Mouse (Mus musculus) adrenal gland, postnatal 36 days (tissue): ENCODE results near the gene Angpt4. TPM values are rescaled to one million over a fixed set of nuclear protein-coding genes. Genes with fewer than 3 reads are reported as not detected.

Experiments
- DNase-seq, 2 experiments: peaks; one replicate each; pipeline ENCODE4 v3.0.0; 2021; ENCODE audit warnings: mixed read lengths in 1 of 2
- long read RNA-seq, 2 experiments: library from polyadenylated mRNA; stranded (forward); transcript quantifications; one replicate each; pipeline ENCODE4 v2.0.0; 2021; ENCODE audit warnings: borderline sequencing depth in 2 of 2
- total RNA-seq, 2 experiments: library from RNA; stranded (reverse); gene quantifications; 2 replicates each; pipeline ENCODE4 v1.2.3; 2021

Angpt4 gene
- 1 to 10 TPM in 1 of 2 experiments, under 1 TPM in 1; 0.33 to 1.2 TPM for total RNA-seq
- long read RNA-seq, experiment 1 = 0 reads
- long read RNA-seq, experiment 2, partial matches to known transcripts = 0 of 1 reads
- long read RNA-seq, experiment 2, other reads (novel, unspliced or antisense) = 0 of 1 reads

- no peak for DNase-seq
These were observed at the start of gene Angpt4 for GRCm38 (mm10) chr2:151910919-151911500. TSS of gene Angpt4 (plus strand) at chr2:151911210.

- DNase-seq = no peak
These were observed 48.7 kb upstream of the Angpt4 start for GRCm38 (mm10) chr2:151862257-151862810.

GRCm38 (mm10) chr2:151864941-151865340 is 46.1 kb upstream of the Angpt4 start:
- DNase-seq = no peak

GRCm38 (mm10) chr2:151866487-151866886 is 44.5 kb upstream of the Angpt4 start:
- peak; percentile 63 to 70 for DNase-seq

GRCm38 (mm10) chr2:151868196-151868595 is 42.8 kb upstream of the Angpt4 start:
- DNase-seq = no peak

GRCm38 (mm10) chr2:151874551-151874950 is 36.5 kb upstream of the Angpt4 start:
- DNase-seq = peak; percentile 26 to 42

GRCm38 (mm10) chr2:151876012-151876485 is 35.0 kb upstream of the Angpt4 start:
- DNase-seq = peak; percentile 46

- DNase-seq = no peak
These were observed 32.4 kb upstream of the Angpt4 start for GRCm38 (mm10) chr2:151878645-151879044.

- no peak for DNase-seq
These were observed 31.2 kb upstream of the Angpt4 start for GRCm38 (mm10) chr2:151879760-151880159.

GRCm38 (mm10) chr2:151891031-151891430 is 20.0 kb upstream of the Angpt4 start:
- no peak for DNase-seq

- no peak for DNase-seq
These were observed 17.8 kb upstream of the Angpt4 start for GRCm38 (mm10) chr2:151893122-151893774.

- peak; percentile 32 to 49 for DNase-seq
These were observed 16.6 kb upstream of the Angpt4 start for GRCm38 (mm10) chr2:151894209-151894980.

- no peak for DNase-seq
These were observed 15.1 kb upstream of the Angpt4 start for GRCm38 (mm10) chr2:151895911-151896310.

- peak; percentile 35 to 41 for DNase-seq
These were observed 12.9 kb upstream of the Angpt4 start for GRCm38 (mm10) chr2:151898106-151898505.

GRCm38 (mm10) chr2:151900845-151901244 is 10.2 kb upstream of the Angpt4 start:
- DNase-seq = no peak

- no peak for DNase-seq
These were observed 7.7 kb upstream of the Angpt4 start for GRCm38 (mm10) chr2:151903267-151903666.

GRCm38 (mm10) chr2:151903933-151904332 is 7.1 kb upstream of the Angpt4 start:
- no peak for DNase-seq

- no peak for DNase-seq
These were observed 6.4 kb upstream of the Angpt4 start for GRCm38 (mm10) chr2:151904636-151905035.

- no peak for DNase-seq
These were observed 4.0 kb upstream of the Angpt4 start for GRCm38 (mm10) chr2:151907020-151907419.

GRCm38 (mm10) chr2:151909386-151909785 is 1.6 kb upstream of the Angpt4 start:
- no peak for DNase-seq

- no peak for DNase-seq
These were observed 512 bp upstream of the Angpt4 start for GRCm38 (mm10) chr2:151910498-151910897.

- no peak for DNase-seq
These were observed 741 bp downstream of the Angpt4 start for GRCm38 (mm10) chr2:151911751-151912150.
